Mouse (Mus musculus): ENCODE data around the gene D630003M21Rik.

DNA sequence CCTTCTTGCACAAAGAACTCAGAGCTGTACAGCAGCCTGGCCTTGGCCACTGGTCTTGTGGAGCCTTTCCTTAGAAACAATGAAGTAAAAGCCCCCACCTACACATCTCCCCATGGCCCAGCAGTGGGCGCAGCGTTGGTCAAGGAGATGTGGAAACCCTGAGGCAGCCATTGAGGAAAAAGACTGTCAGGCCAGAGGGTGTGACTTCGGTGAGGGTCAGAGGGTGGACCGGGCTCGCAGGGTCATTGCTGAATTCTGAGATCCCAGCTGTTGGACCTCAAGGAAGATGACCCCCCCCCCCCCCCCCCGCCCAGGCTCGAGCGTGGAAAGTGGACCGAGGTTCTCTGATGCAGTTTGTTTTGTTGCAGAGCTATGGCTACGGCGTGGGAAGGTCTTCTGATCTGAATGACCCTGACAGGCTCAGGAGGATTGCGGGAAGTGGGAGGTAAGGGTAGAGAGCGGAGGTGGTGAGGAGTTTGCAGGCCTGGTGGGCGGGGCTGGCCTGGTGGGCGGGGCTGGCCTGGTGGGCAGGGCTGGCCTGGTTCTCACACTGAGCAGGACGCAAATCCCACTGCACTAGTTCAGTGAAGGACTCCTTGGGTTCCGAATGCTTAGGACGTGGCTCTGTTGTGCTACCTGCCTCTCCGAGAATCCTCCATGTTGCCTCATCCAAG, 50.2 kb downstream of the D630003M21Rik start:
- no peak for TF ChIP-seq CTCF (IDR thresholded peaks at IDR 0.05; ENCODE audit: borderline replicate concordance, insufficient read depth, low read depth, low read length)
- no peak for TF ChIP-seq POLR2A (IDR thresholded peaks at IDR 0.05; ENCODE audit: borderline replicate concordance, insufficient read depth, low read length)
